In genomic region chr1:181353200-181354097, GRCm38 (mm10) we compare ENCODE assay signal across 9 mouse cellular contexts. TPM values are rescaled to one million over a fixed set of nuclear protein-coding genes. Genes with fewer than 3 reads are reported as not detected.
DNase-seq lines count a peak whose midpoint lies in the region; ATAC-seq lines count a peak whose summit lies in the region.
"Had no signal": no experiment of that assay in that cellular context is flagged by ENCODE, and none has a peak within 500 bp of the region (broad histone marks: within the 10 kb centered on the region; RNA-seq: fewer than 3 reads in every experiment).

No protein-coding gene starts in this region.

- no peak overlapping the region for H3K27ac ChIP-seq in heart, embryonic 10.5 days
- H3K27ac ChIP-seq in hindbrain, embryonic 16.5 days (ENCODE audit: low read depth, low read length): no peak overlapping the region
- H3K27ac ChIP-seq in midbrain, embryonic 10.5 days (replicated peaks): peak overlapping the region; percentile 84

- H3K4me2 ChIP-seq in hindbrain, embryonic 16.5 days (ENCODE audit: low read length): peak overlapping the region; percentile 100

- no peak for DNase-seq in heart, embryonic 10.5 days (ENCODE audit: low spot score)
- DNase-seq in heart, adult 18-20 months: no peak
- DNase-seq in thymus, postnatal 4 days: peak; percentile 41
- DNase-seq in thymus, postnatal 25 days: no peak
- peak; percentile 38 for DNase-seq in midbrain, embryonic 10.5 days (ENCODE audit: low spot score)
- DNase-seq in right cerebral cortex, postnatal 25 days: no peak
- DNase-seq in MN1 (ENCODE audit: low spot score): no peak

- H3K9me3 ChIP-seq in heart, embryonic 10.5 days: no peaks in the 10 kb centered on the region
- H3K9me3 ChIP-seq in hindbrain, embryonic 16.5 days (ENCODE audit: control insufficient read depth, low read length): no peaks in the 10 kb centered on the region
- H3K9me3 ChIP-seq in midbrain, embryonic 10.5 days (replicated peaks): no peaks in the 10 kb centered on the region

- peak overlapping the region; percentile 68 for H3K4me3 ChIP-seq in heart, embryonic 10.5 days
- H3K4me3 ChIP-seq in hindbrain, embryonic 16.5 days (ENCODE audit: low read length): peak overlapping the region; percentile 72
- H3K4me3 ChIP-seq in midbrain, embryonic 10.5 days: peak overlapping the region; percentile 61

- H3K36me3 ChIP-seq in heart, embryonic 10.5 days: no peaks in the 10 kb centered on the region
- H3K36me3 ChIP-seq in hindbrain, embryonic 16.5 days (ENCODE audit: control insufficient read depth, insufficient read depth, low read length): no peaks in the 10 kb centered on the region
- no peaks in the 10 kb centered on the region for H3K36me3 ChIP-seq in midbrain, embryonic 10.5 days

- peaks cover 67% of the 10 kb centered on the region for H3K27me3 ChIP-seq in heart, embryonic 10.5 days (ENCODE audit: insufficient read depth, poor library complexity, severe bottlenecking)
- peaks cover 11% of the 10 kb centered on the region for H3K27me3 ChIP-seq in hindbrain, embryonic 16.5 days (replicated peaks; ENCODE audit: control insufficient read depth, insufficient read depth, low read length)
- peaks cover 70% of the 10 kb centered on the region for H3K27me3 ChIP-seq in midbrain, embryonic 10.5 days (ENCODE audit: low read depth, poor library complexity, severe bottlenecking)

- ATAC-seq in hindbrain, embryonic 16.5 days: no peak; the same call in 1 of the 2 replicates

- WGBS in heart, embryonic 10.5 days: 4% methylated on average over 33 of the region's 33 CpGs
- 2% methylated on average over 33 of the region's 33 CpGs for WGBS in hindbrain, embryonic 16.5 days
- WGBS in midbrain, embryonic 10.5 days: 4% methylated on average over 33 of the region's 33 CpGs

- peak overlapping the region; percentile 73 for H3K9ac ChIP-seq in hindbrain, embryonic 16.5 days (ENCODE audit: low read depth, low read length)

- peaks cover 19% of the 10 kb centered on the region for H3K4me1 ChIP-seq in heart, embryonic 10.5 days
- peaks cover 8% of the 10 kb centered on the region for H3K4me1 ChIP-seq in hindbrain, embryonic 16.5 days (ENCODE audit: control insufficient read depth, insufficient read depth, low read depth, low read length)
- peaks cover 25% of the 10 kb centered on the region for H3K4me1 ChIP-seq in midbrain, embryonic 10.5 days

RNA-seq across cellular contexts. Expression of gene Cnih3, which starts 1.0 kb away (rescaled TPM):
- polyA plus RNA-seq in heart, embryonic 10.5 days (2016; fragmentation: Nextera tagmentation; extraction: Ambion mirVana): 0.14 and 0.23 TPM in 2 replicates
- total RNA-seq in heart, adult 18-20 months (2021): not detected
- polyA plus RNA-seq in hindbrain, embryonic 16.5 days (2015; fragmentation: Nextera tagmentation; extraction: Ambion mirVana): 14.1 and 14.4 TPM in 2 replicates
- polyA plus RNA-seq in midbrain, embryonic 10.5 days (2016; fragmentation: Nextera tagmentation; extraction: Ambion mirVana): 0.60 and 1.1 TPM in 2 replicates
- polyA plus RNA-seq: large intestine, adult 2 months had no signal

Comparison
In these comparisons a context has a peak if more than half of its experiments do, and no peak if none do; other contexts are left out.
1. DNase-seq: peak in thymus, postnatal 4 days (single experiment) and midbrain, embryonic 10.5 days (single experiment); none in heart, embryonic 10.5 days (single experiment), heart, adult 18-20 months (0 of 2), thymus, postnatal 25 days (single experiment), right cerebral cortex, postnatal 25 days (single experiment) and MN1 (single experiment).
2. Peak in every context shown above with its lines, with median percentiles within 50 percentile points of each other: H3K4me3 ChIP-seq.